Mouse (Mus musculus) heart, adult 8-10 months (tissue): ENCODE results near the gene Edar. TPM values are rescaled to one million over a fixed set of nuclear protein-coding genes. Genes with fewer than 3 reads are reported as not detected.
A peak's percentile ranks its signal among the peaks of the same experiment; 100 is the strongest.
"Not testable (repeated sequence)": the region's sequence is repeated elsewhere in the genome, so short reads cannot be mapped to it uniquely, and the experiment has no call there.

Experiments used
- DNase-seq: peaks from one replicate; pipeline ENCODE4 v3.0.0; 2022; ENCODE audit warnings: low spot score
- total RNA-seq, 4 experiments: library from RNA; stranded (reverse); gene quantifications; 2 replicates each; pipeline ENCODE4 v1.2.4; 2022

Gene Edar
- total RNA-seq: under 1 TPM; 0.08 to 0.69 (median 0.45) TPM

GRCm38 (mm10) chr10:58675533-58675932 is at the start of gene Edar:
TSS of gene Edar (minus strand) at chr10:58675654.
- peak; percentile 57 for DNase-seq

- DNase-seq: not testable (repeated sequence)
These were observed 42.7 kb upstream of the Edar start, which contains the start of gene Gm17542 for GRCm38 (mm10) chr10:58718110-58718509. TSS of gene Gm17542 (minus strand) at chr10:58718210.

- no peak for DNase-seq
These were observed 39.3 kb upstream of the Edar start for GRCm38 (mm10) chr10:58714789-58715148.

- no peak for DNase-seq
These were observed 38.7 kb upstream of the Edar start for GRCm38 (mm10) chr10:58713855-58714788.

- DNase-seq: no peak
These were observed 37.8 kb upstream of the Edar start for GRCm38 (mm10) chr10:58713225-58713624.

- no peak for DNase-seq
These were observed 33.6 kb upstream of the Edar start for GRCm38 (mm10) chr10:58709021-58709420.

- DNase-seq: no peak
These were observed 25.1 kb upstream of the Edar start for GRCm38 (mm10) chr10:58700578-58700977.

- DNase-seq: no peak
These were observed 24.7 kb upstream of the Edar start for GRCm38 (mm10) chr10:58700160-58700559.

GRCm38 (mm10) chr10:58698955-58699354 is 23.5 kb upstream of the Edar start:
- no peak for DNase-seq

GRCm38 (mm10) chr10:58691051-58691450 is 15.6 kb upstream of the Edar start:
- DNase-seq: no peak

- no peak for DNase-seq
These were observed 3.8 kb upstream of the Edar start for GRCm38 (mm10) chr10:58679298-58679697.

- peak; percentile 50 for DNase-seq
These were observed 2.0 kb downstream of the Edar start for GRCm38 (mm10) chr10:58673278-58674061.

GRCm38 (mm10) chr10:58672557-58673277 is 2.7 kb downstream of the Edar start:
- no peak for DNase-seq

GRCm38 (mm10) chr10:58663868-58664267 is 11.6 kb downstream of the Edar start:
- DNase-seq: peak; percentile 47

GRCm38 (mm10) chr10:58663417-58663816 is 12.0 kb downstream of the Edar start:
- peak; percentile 34 for DNase-seq

- no peak for DNase-seq
These were observed 16.0 kb downstream of the Edar start for GRCm38 (mm10) chr10:58659268-58659986.

GRCm38 (mm10) chr10:58657731-58658130 is 17.7 kb downstream of the Edar start:
- DNase-seq: no peak

- peak; percentile 13 for DNase-seq
These were observed 21.8 kb downstream of the Edar start for GRCm38 (mm10) chr10:58653679-58654078.

- no peak for DNase-seq
These were observed 22.7 kb downstream of the Edar start for GRCm38 (mm10) chr10:58652418-58653394.

GRCm38 (mm10) chr10:58652045-58652417 is 23.4 kb downstream of the Edar start:
- DNase-seq: no peak
